Mouse (Mus musculus) stomach, embryonic 15.5 days (tissue): ENCODE results near the gene Gspt1. TPM values are rescaled to one million over a fixed set of nuclear protein-coding genes. Genes with fewer than 3 reads are reported as not detected.

ENCODE experiments used
- ATAC-seq: fragments of 200-750 bp; cut with Nextera tagmentation; 2 replicates; pipeline ENCODE4 v1.8.0; 2017; ENCODE audit warnings: low read depth, moderate number of reproducible peaks, moderate TSS enrichment; ENCODE audit not compliant: insufficient read depth, low FRiP score
- H3K27ac ChIP-seq: fragments of 300-500 bp; sonication (generic); 2 replicates; pipeline ENCODE4 v1.5.1; 2015; ENCODE audit warnings: mild to moderate bottlenecking, inconsistent platforms
- H3K27me3 ChIP-seq: fragments of 300-500 bp; sonication (generic); replicated peaks from 2 replicates; pipeline ENCODE4 v1.6.1; 2015; ENCODE audit warnings: inconsistent platforms
- H3K36me3 ChIP-seq: fragments of 300-500 bp; sonication (generic); 2 replicates; pipeline ENCODE4 v1.6.1; 2015; ENCODE audit warnings: inconsistent platforms
- H3K4me1 ChIP-seq: fragments of 300-500 bp; sonication (generic); 2 replicates; pipeline ENCODE4 v1.6.1; 2015; ENCODE audit warnings: inconsistent platforms
- H3K4me2 ChIP-seq: fragments of 300-500 bp; sonication (generic); 2 replicates; pipeline ENCODE4 v1.6.1; 2015; ENCODE audit warnings: mild to moderate bottlenecking, inconsistent platforms
- H3K4me3 ChIP-seq: fragments of 300-500 bp; sonication (generic); replicated peaks from 2 replicates; pipeline ENCODE4 v1.5.1; 2015; ENCODE audit warnings: inconsistent platforms
- H3K9ac ChIP-seq: fragments of 300-500 bp; sonication (generic); 2 replicates; pipeline ENCODE4 v1.6.1; 2015; ENCODE audit warnings: inconsistent platforms
- H3K9me3 ChIP-seq: fragments of 300-500 bp; sonication (generic); 2 replicates; pipeline ENCODE4 v1.6.1; 2016; ENCODE audit warnings: inconsistent platforms
- whole genome bisulfite sequencing: fragments of 180-500 bp; shearing (Covaris S2); methylation state at CpG from one replicate; pipeline ENCODE4 v1.1.7; 2015; 5-methylcytosine and 5-hydroxymethylcytosine counted together
- microRNA counts: library from miRNA; unstranded; fragments of <30 nt; microRNA quantifications from one replicate; lab custom pipeline; 2016
- microRNA-seq: library from miRNA; unstranded; fragments of <30 nt; microRNA quantifications from one replicate; pipeline ENCODE4, GENCODE M21; 2016
- polyA plus RNA-seq: library from polyadenylated mRNA; unstranded; fragments of >200 nt; fragmentation: Nextera tagmentation; extraction: Ambion mirVana; gene quantifications from 2 replicates; pipeline ENCODE4 v1.2.1, GENCODE M21; 2015

The Gspt1 gene
- polyA plus RNA-seq, 1 experiment from 2014 or later: 72.1 TPM

DNA sequence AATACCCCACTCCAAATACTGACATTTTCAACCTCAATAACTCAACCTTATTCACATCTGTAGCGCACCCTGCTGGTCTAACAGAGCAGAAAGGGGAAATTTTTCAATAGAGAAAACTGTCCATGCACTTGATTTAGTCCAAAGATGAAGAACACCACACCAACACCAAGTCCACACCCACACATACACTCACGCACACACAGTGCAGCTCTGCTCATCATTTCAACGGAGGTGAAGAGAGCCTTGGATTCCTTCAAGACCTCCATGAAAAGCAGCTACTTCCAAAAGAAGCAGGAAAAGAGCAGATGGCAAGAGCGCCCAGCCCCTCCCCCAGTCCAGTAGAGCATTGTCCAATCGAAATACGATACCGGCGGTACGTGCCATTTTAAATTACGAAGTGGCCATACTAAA, 79.4 kb downstream of the Gspt1 start:
- no peak for ATAC-seq
- Histone ChIP-seq H3K27me3 (no peaks in the 10 kb centered on the region), H3K36me3 (0 out of 2 replicates have a peak, but pooled peaks cover 2% of the 10 kb centered on the region), H3K9ac (no peak overlapping the region), H3K4me1 (peaks cover 4% of the 10 kb centered on the region; the same call in 1 of the 2 replicates), H3K27ac (peak overlapping the region; percentile 71), H3K4me3 (peak overlapping the region; percentile 77), H3K4me2 (peak overlapping the region; percentile 74), H3K9me3 (no peaks in the 10 kb centered on the region)
- 10% methylated on average over 10 of the region's 10 CpGs for WGBS

DNA sequence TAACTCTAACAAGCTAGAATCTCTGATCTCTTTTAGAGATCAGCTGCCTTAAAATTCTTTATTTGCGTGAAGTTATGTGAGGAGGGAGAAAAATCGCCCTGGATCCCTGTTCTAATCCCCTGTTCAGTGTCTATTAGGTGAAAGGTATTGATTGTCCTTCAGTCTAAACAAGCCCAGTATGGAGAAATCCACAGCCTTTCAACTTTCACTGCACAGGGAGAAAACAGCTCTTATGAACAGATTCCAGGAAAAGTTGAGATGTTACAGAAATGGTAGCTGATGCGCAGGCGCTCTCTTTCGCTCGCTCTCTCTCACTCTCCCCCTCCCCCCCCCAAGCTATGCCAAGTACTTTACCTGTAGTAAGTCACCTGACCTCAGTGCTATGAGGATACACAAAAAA, 82.4 kb downstream of the Gspt1 start:
- H3K36me3 ChIP-seq: 0 out of 2 replicates have a peak, but pooled peaks cover 2% of the 10 kb centered on the region
- no peak overlapping the region for H3K4me3 ChIP-seq
- H3K4me1 ChIP-seq: no peaks in the 10 kb centered on the region; the same call in 1 of the 2 replicates
- H3K27me3 ChIP-seq: no peaks in the 10 kb centered on the region
- H3K27ac ChIP-seq: no peak overlapping the region
- H3K4me2 ChIP-seq: no peak overlapping the region
- no peaks in the 10 kb centered on the region for H3K9me3 ChIP-seq
- 82% methylated on average over 6 of the region's 6 CpGs for WGBS
- H3K9ac ChIP-seq: no peak overlapping the region
- no peak for ATAC-seq

MicroRNA genes within 50 kb of the gene (microRNA counts, 519-probe panel; counts per million panel counts)
- 2,085 counts per million, percentile 28 among the panel's probes with 10 or more counts for microRNA mmu-miR-1945 (lab: Ali Mortazavi, UCI)

Small RNAs within 50 kb of the gene (microRNA-seq; reads per million reads assigned to microRNA genes)
- gene Mir1945: 4.6 reads per million, percentile 18 among the genes with 10 or more reads in this experiment

Other genes with a start within 250 kb of the Gspt1 start
- gene Snn, start 193.4 kb downstream of the Gspt1 start, polyA plus RNA-seq: 28.8 and 30.0 TPM in 2 replicates
- 96.0 and 100 TPM in 2 replicates for gene Litaf, start 188.2 kb downstream of the Gspt1 start, polyA plus RNA-seq
- gene Txndc11, start 119.7 kb downstream of the Gspt1 start, polyA plus RNA-seq: 39.3 and 41.6 TPM in 2 replicates
- 92.0 and 94.2 TPM in 2 replicates for gene Zc3h7a, start 77.9 kb downstream of the Gspt1 start, polyA plus RNA-seq
- 166 and 173 TPM in 2 replicates for gene Rsl1d1, start 51.0 kb downstream of the Gspt1 start, polyA plus RNA-seq
- gene Tnfrsf17, start 59.5 kb upstream of the Gspt1 start, polyA plus RNA-seq: not detected in 2 replicates
- 10.1 and 10.4 TPM in 2 replicates for gene Snx29, start 68.6 kb upstream of the Gspt1 start, polyA plus RNA-seq